8 mouse cellular contexts compared by ENCODE assay signal in the genomic region with DNA sequence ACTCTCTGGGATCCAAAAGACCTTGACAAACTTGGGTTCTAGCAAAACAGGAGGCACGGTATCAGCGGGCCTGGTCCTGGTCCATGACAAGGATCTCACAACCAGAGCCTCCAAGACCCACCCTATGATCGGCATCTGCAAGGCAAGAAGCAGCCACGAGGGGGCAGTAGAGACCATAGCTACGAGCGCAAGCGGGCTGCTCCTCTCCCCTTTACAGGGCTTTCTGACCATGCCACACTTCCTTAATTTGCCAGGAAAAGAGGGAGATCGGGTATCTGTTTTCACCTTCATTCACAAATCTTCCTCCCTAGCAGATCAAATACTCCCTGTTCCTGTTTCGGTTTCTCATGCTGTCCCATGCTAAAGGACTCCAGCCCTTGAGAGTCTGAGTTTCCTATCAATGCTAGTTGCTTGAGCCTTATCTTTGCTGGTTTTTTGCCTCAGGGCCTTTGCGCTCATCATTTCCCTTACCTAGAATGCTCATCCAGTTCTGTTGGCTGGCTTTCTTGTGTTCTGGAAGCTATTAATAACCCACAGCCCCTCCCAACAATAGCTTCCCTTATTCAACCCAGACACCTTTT. TPM values are rescaled to one million over a fixed set of nuclear protein-coding genes. Genes with fewer than 3 reads are reported as not detected.
DNase-seq lines count a peak whose midpoint lies in the region; ATAC-seq lines count a peak whose summit lies in the region.

No protein-coding gene starts in this region.

- H3K27ac ChIP-seq in embryonic facial prominence, embryonic 10.5 days (replicated peaks) = peak overlapping the region; percentile 65
- no peak overlapping the region for H3K27ac ChIP-seq in intestine, embryonic 15.5 days
- H3K27ac ChIP-seq in midbrain, embryonic 10.5 days (replicated peaks) = peak overlapping the region; percentile 83

- no peak overlapping the region for H3K4me2 ChIP-seq in intestine, embryonic 15.5 days (replicated peaks)

- H3K27me3 ChIP-seq in embryonic facial prominence, embryonic 10.5 days (replicated peaks; ENCODE audit: low read depth, poor library complexity, severe bottlenecking) = peaks cover 35% of the 10 kb centered on the region
- no peaks in the 10 kb centered on the region for H3K27me3 ChIP-seq in intestine, embryonic 15.5 days (replicated peaks)
- H3K27me3 ChIP-seq in midbrain, embryonic 10.5 days (ENCODE audit: low read depth, poor library complexity, severe bottlenecking) = peaks cover 59% of the 10 kb centered on the region

- intact Hi-C loops in left cerebral cortex, postnatal 25 days (cut with DNase I) = loop anchor here (1.0 to 5.0 kb wide), 3 partner anchors 42 to 135 kb away; no protein-coding TSS in a partner anchor

- H3K9me3 ChIP-seq in embryonic facial prominence, embryonic 10.5 days = no peaks in the 10 kb centered on the region
- no peaks in the 10 kb centered on the region for H3K9me3 ChIP-seq in intestine, embryonic 15.5 days
- no peaks in the 10 kb centered on the region for H3K9me3 ChIP-seq in midbrain, embryonic 10.5 days (replicated peaks)

- H3K36me3 ChIP-seq in embryonic facial prominence, embryonic 10.5 days (replicated peaks) = 0 out of 2 replicates have a peak, but pooled peaks cover 4% of the 10 kb centered on the region
- H3K36me3 ChIP-seq in intestine, embryonic 15.5 days = no peaks in the 10 kb centered on the region
- H3K36me3 ChIP-seq in midbrain, embryonic 10.5 days = no peaks in the 10 kb centered on the region

- H3K9ac ChIP-seq in intestine, embryonic 15.5 days = no peak overlapping the region

- ATAC-seq in intestine, embryonic 15.5 days = 0 out of 2 replicates have a peak, but pooled peaks have one; percentile 39

- DNase-seq in adrenal gland, postnatal 10 days = peak; percentile 98
- peak; percentile 92 for DNase-seq in embryonic facial prominence, embryonic 10.5 days (ENCODE audit: low spot score)
- peak; percentile 93 to 94 for DNase-seq in gastrocnemius, postnatal 4 days (ENCODE audit: low spot score in 2 of 2)
- DNase-seq in left cerebral cortex, postnatal 25 days (ENCODE audit: low spot score in 2 of 2) = peak; percentile 86 to 90
- DNase-seq in midbrain, embryonic 10.5 days (ENCODE audit: low spot score) = peak; percentile 93
- peak; percentile 86 for DNase-seq in right cerebral cortex, postnatal 25 days
- peak; percentile 83 to 91 for DNase-seq in urinary bladder, postnatal 36 days (ENCODE audit: low spot score in 2 of 2)

- peak overlapping the region; percentile 6; the same call in 1 of the 2 replicates for H3K4me3 ChIP-seq in embryonic facial prominence, embryonic 10.5 days
- no peak overlapping the region for H3K4me3 ChIP-seq in intestine, embryonic 15.5 days (replicated peaks)
- H3K4me3 ChIP-seq in midbrain, embryonic 10.5 days = no peak overlapping the region

- peaks cover 58% of the 10 kb centered on the region for H3K4me1 ChIP-seq in embryonic facial prominence, embryonic 10.5 days
- H3K4me1 ChIP-seq in intestine, embryonic 15.5 days (replicated peaks) = peaks cover 45% of the 10 kb centered on the region
- peaks cover 61% of the 10 kb centered on the region for H3K4me1 ChIP-seq in midbrain, embryonic 10.5 days

- 15% methylated on average over 10 of the region's 10 CpGs for WGBS in embryonic facial prominence, embryonic 10.5 days
- WGBS in intestine, embryonic 15.5 days = 11% methylated on average over 10 of the region's 10 CpGs
- WGBS in midbrain, embryonic 10.5 days = 17% methylated on average over 10 of the region's 10 CpGs

RNA-seq across cellular contexts. Expression of a gene that starts 6.9 kb away (rescaled TPM):
- 10 to 100 TPM in 1 of 2 experiments, 1 to 10 TPM in 1; 9.5 to 13.2 TPM for total RNA-seq in adrenal gland, postnatal 10 days (2021)
- polyA plus RNA-seq in embryonic facial prominence, embryonic 10.5 days (2016; fragmentation: Nextera tagmentation; extraction: Ambion mirVana) = 2.7 TPM in 2 replicates
- 10 to 100 TPM; 50.9 to 52.0 TPM for total RNA-seq in gastrocnemius, postnatal 4 days (2021)
- 34.7 and 37.5 TPM in 2 replicates for polyA plus RNA-seq in intestine, embryonic 15.5 days (2015; fragmentation: Nextera tagmentation; extraction: Ambion mirVana)
- 1 to 10 TPM; 3.4 to 3.5 TPM for total RNA-seq in left cerebral cortex, postnatal 25 days (2021)
- polyA plus RNA-seq in midbrain, embryonic 10.5 days (2016; fragmentation: Nextera tagmentation; extraction: Ambion mirVana) = 1.8 and 3.2 TPM in 2 replicates

RNA-seq across cellular contexts. Expression of a gene that starts 14.7 kb away (rescaled TPM):
- total RNA-seq in adrenal gland, postnatal 10 days (2021) = 10 to 100 TPM; 37.4 to 40.9 TPM
- 59.7 and 72.1 TPM in 2 replicates for polyA plus RNA-seq in embryonic facial prominence, embryonic 10.5 days (2016; fragmentation: Nextera tagmentation; extraction: Ambion mirVana)
- 10 to 100 TPM; 31.8 to 35.2 TPM for total RNA-seq in gastrocnemius, postnatal 4 days (2021)
- polyA plus RNA-seq in intestine, embryonic 15.5 days (2015; fragmentation: Nextera tagmentation; extraction: Ambion mirVana) = 66.4 and 81.9 TPM in 2 replicates
- total RNA-seq in left cerebral cortex, postnatal 25 days (2021) = 10 to 100 TPM; 11.1 to 13.3 TPM
- 46.3 and 56.8 TPM in 2 replicates for polyA plus RNA-seq in midbrain, embryonic 10.5 days (2016; fragmentation: Nextera tagmentation; extraction: Ambion mirVana)

RNA-seq across cellular contexts. Expression of a gene that starts 21.5 kb away (rescaled TPM):
- 1 to 10 TPM; 1.0 to 1.2 TPM for total RNA-seq in adrenal gland, postnatal 10 days (2021)
- polyA plus RNA-seq in embryonic facial prominence, embryonic 10.5 days (2016; fragmentation: Nextera tagmentation; extraction: Ambion mirVana) = 0.48 and 0.96 TPM in 2 replicates
- total RNA-seq in gastrocnemius, postnatal 4 days (2021) = under 1 TPM; 0.66 to 0.78 TPM
- 0.74 and 0.97 TPM in 2 replicates for polyA plus RNA-seq in intestine, embryonic 15.5 days (2015; fragmentation: Nextera tagmentation; extraction: Ambion mirVana)
- total RNA-seq in left cerebral cortex, postnatal 25 days (2021) = 1 to 10 TPM in 1 of 2 experiments, under 1 TPM in 1; 0.96 to 1.1 TPM
- polyA plus RNA-seq in midbrain, embryonic 10.5 days (2016; fragmentation: Nextera tagmentation; extraction: Ambion mirVana) = 0.62 and 0.96 TPM in 2 replicates

RNA-seq across cellular contexts. Expression of a gene that starts 23.5 kb away (rescaled TPM):
- total RNA-seq in adrenal gland, postnatal 10 days (2021) = 10 to 100 TPM; 17.7 to 20.6 TPM
- 18.9 and 20.3 TPM in 2 replicates for polyA plus RNA-seq in embryonic facial prominence, embryonic 10.5 days (2016; fragmentation: Nextera tagmentation; extraction: Ambion mirVana)
- total RNA-seq in gastrocnemius, postnatal 4 days (2021) = 10 to 100 TPM; 15.5 to 20.5 TPM
- 15.1 and 19.1 TPM in 2 replicates for polyA plus RNA-seq in intestine, embryonic 15.5 days (2015; fragmentation: Nextera tagmentation; extraction: Ambion mirVana)
- total RNA-seq in left cerebral cortex, postnatal 25 days (2021) = 10 to 100 TPM; 10.8 to 11.3 TPM
- 17.6 and 18.2 TPM in 2 replicates for polyA plus RNA-seq in midbrain, embryonic 10.5 days (2016; fragmentation: Nextera tagmentation; extraction: Ambion mirVana)

RNA-seq across cellular contexts. Expression of a gene that starts 25.4 kb away (rescaled TPM):
- 1 to 10 TPM; 8.9 to 9.3 TPM for total RNA-seq in adrenal gland, postnatal 10 days (2021)
- polyA plus RNA-seq in embryonic facial prominence, embryonic 10.5 days (2016; fragmentation: Nextera tagmentation; extraction: Ambion mirVana) = 8.4 and 9.1 TPM in 2 replicates
- 1 to 10 TPM; 4.6 to 4.8 TPM for total RNA-seq in gastrocnemius, postnatal 4 days (2021)
- polyA plus RNA-seq in intestine, embryonic 15.5 days (2015; fragmentation: Nextera tagmentation; extraction: Ambion mirVana) = 5.9 and 7.4 TPM in 2 replicates
- 1 to 10 TPM; 5.0 to 7.4 TPM for total RNA-seq in left cerebral cortex, postnatal 25 days (2021)
- polyA plus RNA-seq in midbrain, embryonic 10.5 days (2016; fragmentation: Nextera tagmentation; extraction: Ambion mirVana) = 6.8 and 9.3 TPM in 2 replicates
